Mouse (Mus musculus) c-Kit-negative CD71-positive TER-119-positive erythroid progenitor cells, embryonic 14.5 days (primary cell): ENCODE results near the gene Garnl3.

Experiments
- DNase-seq: peaks from one replicate; pipeline ENCODE4 v3.0.0-alpha.2; 2013; ENCODE audit warnings: low read depth, low spot score

Garnl3 gene

GRCm38 (mm10) chr2:33131500-33132092 lies at the start of gene Garnl3:
TSS of gene Garnl3 (minus strand) at chr2:33131654.
- no peak for DNase-seq

GRCm38 (mm10) chr2:33179930-33180630 lies 48.6 kb upstream of the Garnl3 start:
- DNase-seq, result no peak

- DNase-seq, result no peak
Observed at GRCm38 (mm10) chr2:33179171-33179929, 47.9 kb upstream of the Garnl3 start.

DNA sequence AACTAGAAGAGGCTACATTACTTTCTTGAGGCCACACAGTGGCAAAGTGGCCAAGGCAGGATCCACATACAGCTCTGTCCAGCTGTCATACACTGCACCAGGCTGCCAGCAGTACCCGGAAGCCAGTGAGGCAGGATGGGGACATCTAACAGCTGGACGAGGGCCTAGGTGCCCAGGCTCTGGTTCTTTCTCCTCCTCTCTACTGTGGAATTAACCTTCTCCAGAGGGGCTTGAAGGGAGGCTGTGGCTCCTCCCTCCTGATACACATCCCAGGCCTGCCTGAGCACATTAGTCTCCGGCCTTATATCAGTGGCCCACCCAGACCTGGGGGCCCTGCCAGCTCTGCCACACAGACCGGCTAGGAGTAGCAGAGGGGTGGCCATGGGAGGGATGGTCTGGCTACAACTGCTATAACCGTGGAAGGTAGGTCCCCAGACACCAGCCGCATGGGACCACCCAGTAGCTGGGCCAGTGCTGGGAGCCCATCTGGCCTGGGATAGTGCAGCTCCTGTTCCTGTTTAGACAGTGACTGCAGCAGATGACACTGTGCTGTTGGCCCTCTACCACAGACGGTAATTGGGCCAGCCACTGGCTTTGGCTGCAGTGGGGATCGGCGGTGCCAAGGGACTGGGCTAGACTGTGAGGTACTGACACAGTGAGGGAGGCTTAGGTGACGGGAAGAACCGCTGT lies 46.9 kb upstream of the Garnl3 start:
- DNase-seq, result no peak

GRCm38 (mm10) chr2:33177443-33178242 lies 46.2 kb upstream of the Garnl3 start:
- DNase-seq, result no peak

DNA sequence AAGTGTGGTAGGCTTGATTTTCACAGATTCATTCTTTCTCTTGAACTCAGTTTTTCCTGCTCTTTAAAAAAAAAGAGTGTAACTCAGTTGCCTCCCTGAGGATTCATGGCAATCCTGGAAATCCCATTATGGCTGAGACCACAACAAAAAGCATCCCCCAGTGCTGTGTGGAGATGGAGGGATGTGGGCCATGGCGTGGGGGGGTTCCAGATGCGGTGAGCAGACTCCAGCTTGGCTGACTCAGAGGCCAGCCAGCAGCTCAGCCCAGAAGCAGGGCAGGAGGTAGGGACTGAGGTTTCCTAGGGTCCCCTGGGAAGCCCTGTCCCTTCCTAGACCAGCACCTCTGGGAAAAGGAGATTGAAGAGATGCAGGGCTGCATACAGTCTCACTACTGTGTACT lies 45.5 kb upstream of the Garnl3 start:
- no peak for DNase-seq

- no peak for DNase-seq
Observed at GRCm38 (mm10) chr2:33176516-33176915, 45.1 kb upstream of the Garnl3 start.

DNA sequence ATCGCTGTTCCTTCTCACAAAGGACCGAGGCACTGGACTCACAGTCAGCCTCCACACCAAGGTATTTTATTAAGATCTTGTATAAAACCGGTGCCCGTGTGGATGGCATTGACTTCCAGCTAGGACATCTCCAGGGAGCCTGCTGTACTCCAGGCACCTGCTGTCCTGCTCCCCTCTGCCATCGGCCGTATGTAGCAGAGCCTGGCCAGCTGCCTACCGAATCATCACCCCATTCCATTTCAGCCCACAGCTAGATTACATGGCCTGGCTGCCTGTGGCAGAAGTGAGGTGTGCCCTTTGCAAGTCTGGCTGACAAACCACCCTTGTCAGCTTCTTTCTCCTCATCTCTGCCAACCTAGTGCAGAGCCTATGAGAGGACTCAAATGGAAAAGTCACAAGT lies 42.2 kb upstream of the Garnl3 start:
- no peak for DNase-seq

- no peak for DNase-seq
Observed at GRCm38 (mm10) chr2:33173126-33173525, 41.7 kb upstream of the Garnl3 start.

DNA sequence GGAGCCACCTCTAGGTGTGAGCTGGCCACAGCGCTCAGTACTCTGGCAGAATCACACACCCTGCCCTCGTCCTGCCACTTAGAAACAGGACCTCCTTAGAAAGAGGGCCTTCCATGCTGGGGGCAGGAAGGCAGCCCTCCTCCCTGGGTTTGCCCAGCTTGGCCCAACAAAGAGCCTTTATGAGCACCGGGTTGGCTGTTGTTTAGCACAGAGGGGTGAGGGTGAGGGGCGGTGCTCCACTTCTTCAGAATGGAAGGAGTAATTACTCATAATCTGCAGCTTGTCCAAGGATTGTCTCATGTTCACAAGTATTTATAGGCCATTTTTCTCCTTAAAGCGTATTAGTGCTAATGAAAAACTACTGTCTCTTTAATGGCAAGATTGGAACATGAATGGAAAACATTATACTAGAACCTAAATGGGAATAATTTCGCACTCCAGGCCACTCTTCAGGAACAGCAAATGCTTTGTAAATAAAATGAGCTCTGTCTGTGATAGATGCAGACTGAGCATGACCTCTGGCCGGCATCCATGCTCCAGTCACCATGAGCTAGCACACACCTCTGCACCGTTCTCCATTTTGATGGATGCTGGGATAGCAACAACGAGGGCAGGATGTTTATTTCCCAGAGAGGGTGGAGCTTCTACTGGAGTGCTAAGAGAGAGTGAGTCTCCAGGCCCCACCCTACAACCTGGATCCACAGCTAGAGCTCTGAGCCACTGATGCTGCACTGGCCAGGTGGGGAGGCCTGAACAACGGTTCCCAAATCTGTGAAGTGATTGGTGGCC lies 39.5 kb upstream of the Garnl3 start:
- no peak for DNase-seq

DNA sequence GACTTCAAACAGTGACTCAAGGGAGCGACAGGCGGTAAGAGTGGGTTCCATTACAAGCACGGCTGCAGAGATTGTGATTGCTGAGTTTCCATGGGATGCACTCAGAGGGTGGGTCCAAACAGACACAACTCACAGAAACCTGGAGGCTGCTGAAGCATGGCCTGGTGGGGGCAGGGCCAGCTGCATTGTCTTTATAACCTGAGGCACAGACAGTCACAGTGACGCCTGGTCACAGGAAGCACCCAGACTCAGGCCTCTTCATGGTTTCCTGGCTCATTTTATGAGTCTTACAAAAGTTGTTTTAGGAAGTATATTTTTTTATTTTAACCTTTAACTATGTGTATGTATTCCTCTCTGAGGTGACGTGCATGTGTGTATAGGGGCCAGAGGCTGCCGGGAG lies 38.0 kb upstream of the Garnl3 start:
- no peak for DNase-seq

DNA sequence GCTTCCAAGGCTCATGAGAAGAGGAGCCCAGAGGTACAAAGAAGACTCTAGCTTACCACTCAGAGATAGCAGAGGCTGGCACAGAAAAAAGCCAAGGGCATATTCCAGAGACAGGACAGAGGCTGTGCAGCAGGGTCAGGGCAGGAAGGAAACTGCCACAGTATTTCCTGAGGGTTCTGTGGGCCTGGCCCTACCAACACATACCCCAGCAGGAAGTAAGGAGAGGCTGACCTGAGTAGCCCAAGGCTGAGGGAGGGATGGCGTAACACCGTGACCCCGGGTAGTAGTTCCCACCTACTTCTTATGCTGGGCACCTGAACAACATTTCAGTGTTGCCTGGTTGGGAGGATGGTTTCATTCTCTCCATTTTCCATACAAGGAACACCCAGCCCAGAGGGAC lies 35.6 kb upstream of the Garnl3 start:
- DNase-seq, result no peak

- no peak for DNase-seq
Observed at GRCm38 (mm10) chr2:33165710-33166374, 34.4 kb upstream of the Garnl3 start.

- DNase-seq, result no peak
Observed at GRCm38 (mm10) chr2:33165229-33165628, 33.8 kb upstream of the Garnl3 start.

- DNase-seq, result no peak
Observed at GRCm38 (mm10) chr2:33164646-33165045, 33.2 kb upstream of the Garnl3 start.

DNA sequence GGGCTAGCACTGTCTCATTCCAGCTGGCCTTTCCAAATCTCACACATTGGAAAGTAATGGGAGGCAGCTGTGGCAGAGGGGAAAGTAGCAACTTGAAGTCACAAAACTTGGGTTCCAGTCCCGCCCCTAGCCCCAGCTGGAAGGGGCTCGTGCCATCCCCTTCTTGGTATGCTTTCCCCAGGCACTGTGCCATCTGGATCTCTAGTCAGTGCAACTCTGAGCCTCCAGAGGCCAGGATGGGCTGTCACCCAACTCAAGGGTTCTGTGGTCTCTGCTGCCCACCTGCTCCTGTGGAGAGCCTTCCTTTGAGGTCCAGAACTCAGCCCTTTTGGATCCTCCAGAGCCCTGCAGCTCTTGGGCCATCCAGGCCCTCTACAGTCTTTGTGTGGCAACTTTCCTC lies 30.7 kb upstream of the Garnl3 start:
- DNase-seq, result no peak

DNA sequence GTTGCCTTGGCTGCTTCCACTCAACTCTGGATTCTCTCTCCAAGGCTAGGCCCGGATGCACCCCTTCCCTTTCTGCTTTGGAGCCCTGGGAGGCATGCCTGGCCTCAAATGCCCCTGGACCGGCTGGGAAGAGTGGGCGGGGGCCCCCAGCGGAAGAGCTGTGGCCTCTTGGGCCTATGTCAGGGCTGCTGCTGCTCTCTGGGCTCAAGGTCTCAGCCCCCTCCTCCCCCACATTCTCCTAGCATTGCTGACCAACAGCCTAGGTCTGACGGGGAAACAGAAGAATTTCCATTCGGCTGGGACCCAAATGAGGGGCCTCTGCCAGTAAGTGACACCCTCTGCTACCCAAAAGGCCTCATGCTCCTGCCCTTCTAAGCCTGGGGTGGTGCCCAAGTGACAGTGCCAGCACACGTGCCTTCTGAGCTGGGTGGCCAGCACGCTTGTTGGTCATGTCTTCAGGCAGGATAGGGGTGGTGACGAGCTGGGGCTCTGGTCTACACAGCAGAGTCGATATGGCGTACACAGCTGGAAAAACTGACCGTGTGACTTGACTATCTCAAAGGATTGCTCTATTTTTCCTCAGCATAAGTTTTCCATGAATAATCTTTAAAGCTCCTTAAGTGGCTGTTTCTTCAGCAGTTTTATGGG lies 29.0 kb upstream of the Garnl3 start:
- no peak for DNase-seq

DNA sequence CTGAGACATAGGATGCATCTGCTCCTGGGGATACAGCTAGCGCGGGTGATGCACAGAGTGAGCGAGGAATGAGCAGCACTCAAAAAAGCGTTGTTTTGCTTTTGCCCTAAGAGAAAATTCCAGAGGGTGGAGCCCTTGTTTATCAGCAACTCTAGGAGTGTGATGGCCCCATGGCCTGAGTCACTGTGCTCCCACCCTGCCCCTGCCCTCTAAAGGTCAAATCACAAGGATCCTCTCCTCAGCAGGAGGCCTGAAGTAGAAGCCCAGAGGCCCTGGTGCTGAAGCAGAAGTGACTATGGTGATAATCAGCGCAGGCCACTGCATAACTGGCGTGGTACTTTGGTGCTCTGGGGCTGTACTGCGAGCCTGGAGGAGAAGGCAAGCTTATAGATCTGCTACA lies 28.1 kb upstream of the Garnl3 start:
- DNase-seq, result no peak

DNA sequence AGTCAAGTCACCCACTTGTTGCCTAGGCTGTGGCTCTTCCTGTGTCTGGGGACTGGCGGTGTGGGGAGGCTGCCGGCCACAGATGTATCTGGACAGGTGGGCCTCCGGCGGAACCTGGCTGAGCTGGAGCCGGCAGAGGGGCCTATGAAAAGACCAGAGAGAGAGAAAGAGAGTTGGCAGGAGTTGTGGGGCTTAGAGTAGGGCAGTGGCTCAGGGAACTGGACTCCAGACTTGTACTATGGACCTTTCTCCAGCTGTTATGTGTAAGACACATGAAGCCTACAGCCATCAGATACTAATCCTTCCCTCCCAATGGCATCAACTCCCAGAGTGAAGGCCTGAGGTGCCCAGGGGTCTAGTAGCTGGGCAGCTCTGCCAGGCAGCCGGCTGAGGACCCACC lies 27.4 kb upstream of the Garnl3 start:
- no peak for DNase-seq
